Mouse (Mus musculus): Measurements from ENCODE around the gene Srebf1.
A peak's percentile ranks its signal among the peaks of the same experiment; 100 is the strongest.

The Srebf1 gene

DNA sequence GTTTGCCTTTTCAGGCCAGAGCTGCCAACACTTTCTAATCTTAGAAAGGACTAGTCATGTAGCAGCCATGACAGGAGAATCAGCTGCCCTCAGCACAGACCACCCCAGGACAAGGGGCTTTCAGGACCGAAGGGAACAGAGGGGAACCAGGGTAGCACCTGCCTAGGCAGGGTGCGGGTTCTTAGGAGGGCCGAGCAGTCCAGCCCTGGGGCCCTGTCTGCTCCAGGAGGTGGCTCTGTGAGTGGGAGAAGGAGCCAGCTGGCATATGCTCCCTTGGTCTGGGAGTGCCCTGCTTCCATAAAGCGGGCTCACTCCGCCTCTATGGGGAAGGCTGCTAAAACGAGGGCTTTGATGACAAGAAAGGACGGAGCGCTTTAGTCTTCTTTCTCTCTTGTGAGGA lies 10.9 kb upstream of the Srebf1 start:
- DNase-seq, result peak; percentile 70

GRCm38 (mm10) chr11:60232441-60233058 lies 10.2 kb upstream of the Srebf1 start:
- no peak for DNase-seq

DNA sequence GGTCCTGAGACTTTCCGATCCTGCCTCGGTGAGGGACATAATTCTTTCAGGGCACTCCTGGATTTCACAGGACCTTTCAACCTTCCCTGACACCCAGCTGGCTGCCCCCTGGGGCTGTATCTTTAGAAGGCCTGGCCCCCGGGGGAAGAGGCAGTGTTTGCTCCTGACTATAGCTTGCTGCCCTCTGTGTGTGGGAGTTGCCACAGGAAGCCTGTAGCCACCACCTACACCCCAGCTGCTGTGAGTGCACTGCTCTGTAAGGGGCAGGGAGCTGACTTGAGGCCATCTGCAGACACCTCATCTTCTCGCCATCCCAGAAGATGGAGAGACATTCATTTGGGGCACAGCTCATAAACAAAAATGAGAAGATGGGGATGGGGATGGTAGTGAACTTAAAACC lies 9.6 kb upstream of the Srebf1 start:
- DNase-seq, result no peak

DNA sequence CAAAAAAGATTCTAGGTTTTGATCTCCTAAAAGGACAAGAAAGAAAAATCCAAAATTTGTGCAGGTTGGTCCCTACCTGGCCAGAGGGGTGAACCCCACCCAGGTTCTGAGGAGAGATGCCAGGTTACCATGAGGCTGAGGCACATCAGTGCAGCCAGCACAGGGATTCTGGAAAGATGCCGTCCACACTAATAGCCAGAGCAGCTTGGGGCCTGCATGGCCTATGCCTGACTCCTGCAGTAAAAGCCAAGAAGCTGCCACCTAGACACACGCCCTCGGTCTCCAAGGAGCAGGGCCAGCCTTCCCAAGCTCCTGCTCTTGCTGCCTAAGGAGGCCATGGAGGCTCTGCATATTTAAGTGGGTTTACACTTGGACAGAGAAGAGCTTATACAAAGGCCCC lies 8.9 kb upstream of the Srebf1 start:
- DNase-seq, result no peak

DNA sequence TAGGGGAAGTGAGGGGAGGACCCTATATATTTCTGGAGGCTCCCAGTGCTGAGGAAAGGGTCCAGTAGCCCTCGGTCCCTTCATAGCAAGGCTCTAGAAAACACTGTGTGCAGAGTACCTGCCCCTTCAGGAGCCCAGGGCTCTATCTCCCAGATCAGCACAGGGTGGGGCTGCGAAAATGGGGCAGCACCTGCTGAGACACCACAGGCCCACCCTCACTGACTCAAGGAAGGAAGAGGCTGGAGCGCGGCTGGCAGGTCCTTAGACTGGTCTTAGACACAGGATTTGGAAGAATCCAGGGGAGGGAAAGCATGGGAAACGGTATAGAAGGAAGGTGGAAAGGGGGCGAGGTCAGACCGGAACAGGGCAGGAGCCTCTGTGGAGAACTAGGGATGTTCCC lies 8.1 kb upstream of the Srebf1 start:
- DNase-seq, result no peak

- DNase-seq, result no peak
These were observed 7.4 kb upstream of the Srebf1 start for GRCm38 (mm10) chr11:60229821-60230220.

DNA sequence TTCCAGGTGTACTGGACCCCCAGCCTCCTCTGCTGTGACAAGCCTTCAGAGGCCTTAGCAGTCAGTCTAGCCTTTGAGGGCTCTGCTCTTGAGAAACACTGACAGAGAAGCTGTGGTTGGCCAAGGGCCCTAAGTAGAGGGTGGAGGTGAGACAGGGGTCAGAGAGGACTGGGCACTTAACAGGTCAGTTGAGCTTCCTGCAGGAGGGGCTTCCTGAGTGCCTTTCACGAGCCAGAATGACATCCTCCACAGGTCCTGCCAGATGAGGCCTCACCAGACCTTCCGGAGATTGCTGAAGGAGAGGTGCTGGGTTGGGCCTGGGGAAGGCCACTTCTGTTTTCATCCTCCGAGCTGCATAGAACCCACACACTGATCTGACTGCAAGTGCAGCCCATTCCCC lies 6.1 kb upstream of the Srebf1 start:
- DNase-seq, result no peak

DNA sequence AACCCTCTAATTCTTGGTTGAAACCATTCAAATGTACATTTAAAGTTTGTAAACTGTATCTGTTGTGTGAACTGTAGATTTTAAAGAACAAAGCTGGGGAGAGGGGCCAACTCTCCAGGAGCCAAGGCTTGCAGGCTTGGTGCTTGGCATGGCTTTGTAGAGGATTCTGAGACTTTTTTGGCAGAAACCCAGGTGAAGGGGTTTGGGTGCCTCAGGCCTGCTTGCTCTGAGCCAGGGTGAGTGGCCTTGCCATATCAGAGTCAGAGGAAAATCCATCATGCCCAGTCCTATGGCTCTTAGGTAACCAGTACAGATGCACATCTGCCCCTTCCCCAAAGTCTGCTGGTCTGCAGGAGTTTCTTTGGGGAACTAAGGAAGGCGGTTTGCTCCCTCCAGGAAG lies 3.5 kb upstream of the Srebf1 start:
- no peak for DNase-seq

GRCm38 (mm10) chr11:60224676-60225075 lies 2.3 kb upstream of the Srebf1 start:
- no peak for DNase-seq

DNA sequence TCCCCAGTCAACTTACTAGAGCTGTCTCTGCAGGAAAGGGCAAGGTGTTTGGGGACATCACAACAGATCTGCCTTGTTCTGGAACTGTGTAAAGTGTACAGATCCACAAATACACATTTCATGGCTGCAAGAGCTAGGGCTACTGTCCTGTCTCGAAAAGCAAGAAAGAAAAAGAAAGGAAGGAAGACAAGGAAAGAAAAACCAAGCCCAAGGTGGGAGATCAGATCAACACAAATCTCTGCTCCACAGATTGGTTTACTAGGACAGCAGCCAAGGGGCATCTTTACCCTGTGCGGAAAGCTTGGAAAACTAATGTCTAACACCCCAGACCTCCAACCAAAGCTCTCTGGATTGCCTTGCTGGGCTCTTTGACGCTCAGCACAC lies 304 bp downstream of the Srebf1 start:
- DNase-seq, result no peak

DNA sequence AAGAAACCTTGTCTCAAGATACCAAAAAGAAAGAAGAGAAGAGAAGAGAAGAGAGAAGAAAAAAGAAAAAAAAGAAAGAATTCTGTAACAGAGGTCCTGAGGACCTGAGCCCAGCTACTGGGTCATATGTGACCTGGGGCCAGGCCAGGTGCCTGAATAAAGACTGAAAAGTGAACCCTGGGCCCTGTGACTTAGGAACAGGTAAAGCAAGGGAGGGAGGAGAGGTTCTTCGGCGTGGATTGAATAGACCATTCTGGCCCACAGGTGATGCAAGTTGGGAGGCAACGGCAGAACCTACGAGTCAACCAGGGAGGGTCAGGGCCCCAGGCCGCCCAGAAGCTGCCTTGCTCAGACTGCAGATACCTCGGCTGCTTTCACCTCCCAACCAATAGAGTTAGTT lies 956 bp downstream of the Srebf1 start:
- no peak for DNase-seq

DNA sequence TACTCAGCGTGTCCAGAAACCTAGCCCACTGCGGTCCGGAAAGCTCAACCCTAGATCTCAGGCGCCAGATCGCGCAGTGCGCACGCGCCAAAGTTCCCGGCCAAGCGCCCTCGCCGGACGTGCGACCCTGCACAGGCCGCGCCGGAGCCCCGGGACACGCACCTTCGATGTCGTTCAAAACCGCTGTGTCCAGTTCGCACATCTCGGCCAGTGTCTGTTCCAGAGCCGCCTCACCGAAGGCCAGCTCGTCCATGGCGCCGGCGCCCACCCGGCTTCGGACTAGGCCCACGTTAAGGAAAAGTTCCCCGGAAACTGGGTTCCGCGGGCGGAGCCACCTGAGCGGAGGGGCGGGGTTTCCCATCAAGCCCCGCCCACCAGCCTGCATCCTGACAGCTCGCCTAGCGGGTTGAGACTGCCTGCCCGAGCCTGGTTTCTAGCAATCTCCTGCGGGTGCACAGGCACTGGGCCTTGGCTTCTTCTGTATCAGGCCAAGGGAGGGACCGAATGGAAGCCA lies 2.0 kb downstream of the Srebf1 start:
- DNase-seq, result peak; percentile 83

- DNase-seq, result no peak
These were observed 2.8 kb downstream of the Srebf1 start for GRCm38 (mm10) chr11:60219609-60220008.

DNA sequence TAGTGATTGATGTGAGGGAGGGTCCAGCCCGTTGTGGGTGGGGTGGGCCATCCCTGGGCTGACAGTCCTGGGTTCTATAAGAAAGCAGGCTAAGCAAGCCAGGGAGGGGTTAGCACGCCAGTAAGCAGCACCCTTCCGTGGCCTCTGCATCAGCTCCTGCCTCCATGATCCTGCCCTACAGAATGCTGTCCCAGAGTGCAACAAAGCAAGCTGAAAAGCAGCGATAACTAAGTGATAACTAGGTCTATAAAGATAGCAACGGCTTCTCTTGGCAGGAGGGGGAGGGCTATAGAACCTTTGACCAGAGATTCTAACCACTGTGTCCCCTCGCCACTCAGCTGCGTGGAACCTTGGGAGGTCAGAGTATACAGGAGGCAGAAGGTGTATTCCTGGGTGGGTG lies 4.9 kb downstream of the Srebf1 start:
- DNase-seq, result no peak

GRCm38 (mm10) chr11:60216671-60217070 lies 5.7 kb downstream of the Srebf1 start:
- no peak for DNase-seq

GRCm38 (mm10) chr11:60213266-60213665 lies 9.1 kb downstream of the Srebf1 start:
- no peak for DNase-seq

DNA sequence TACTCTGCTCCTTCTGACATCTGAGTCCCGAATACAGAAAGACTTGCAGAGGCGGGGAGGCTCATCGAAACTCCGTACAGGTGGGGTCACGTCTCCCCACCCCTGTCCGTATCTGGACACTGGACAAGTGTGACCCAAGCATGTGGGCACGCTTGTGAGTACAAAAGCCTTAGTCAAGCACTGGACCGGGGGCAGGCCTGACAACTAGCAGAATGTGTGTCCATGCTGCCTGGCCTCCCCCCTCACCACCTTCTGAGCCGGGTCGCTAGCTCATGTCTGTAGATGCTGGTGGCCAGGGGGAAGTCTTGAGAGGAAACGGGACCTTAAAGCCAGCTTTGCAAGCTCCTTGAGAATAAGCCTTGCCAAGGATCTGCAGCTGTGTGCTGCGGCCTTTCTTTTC lies 10.6 kb downstream of the Srebf1 start:
- no peak for DNase-seq

- no peak for DNase-seq
These were observed 11.2 kb downstream of the Srebf1 start for GRCm38 (mm10) chr11:60211152-60211551.

DNA sequence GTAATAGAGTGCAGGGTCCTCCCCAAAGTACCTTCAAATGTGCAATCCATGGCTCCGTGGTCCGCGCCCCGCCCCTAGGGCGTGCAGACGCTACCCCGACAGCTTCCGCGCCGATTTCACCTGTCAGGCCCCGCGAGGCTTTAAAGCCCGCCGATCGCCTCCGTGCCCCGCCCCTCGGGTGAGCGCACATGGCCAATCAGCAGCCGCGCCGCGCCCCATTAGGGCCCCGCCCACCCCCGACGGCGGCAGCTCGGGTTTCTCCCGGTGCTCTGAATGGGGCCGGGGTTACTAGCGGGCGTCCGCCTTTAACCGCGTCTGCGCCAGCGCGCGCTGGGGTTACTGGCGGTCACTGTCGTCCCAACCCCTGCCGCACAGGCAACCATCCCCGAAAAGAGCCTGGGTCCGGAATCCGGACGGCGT lies 12.1 kb downstream of the Srebf1 start:
- peak; percentile 73 for DNase-seq

GRCm38 (mm10) chr11:60209933-60210249 lies 12.5 kb downstream of the Srebf1 start:
- no peak for DNase-seq

DNA sequence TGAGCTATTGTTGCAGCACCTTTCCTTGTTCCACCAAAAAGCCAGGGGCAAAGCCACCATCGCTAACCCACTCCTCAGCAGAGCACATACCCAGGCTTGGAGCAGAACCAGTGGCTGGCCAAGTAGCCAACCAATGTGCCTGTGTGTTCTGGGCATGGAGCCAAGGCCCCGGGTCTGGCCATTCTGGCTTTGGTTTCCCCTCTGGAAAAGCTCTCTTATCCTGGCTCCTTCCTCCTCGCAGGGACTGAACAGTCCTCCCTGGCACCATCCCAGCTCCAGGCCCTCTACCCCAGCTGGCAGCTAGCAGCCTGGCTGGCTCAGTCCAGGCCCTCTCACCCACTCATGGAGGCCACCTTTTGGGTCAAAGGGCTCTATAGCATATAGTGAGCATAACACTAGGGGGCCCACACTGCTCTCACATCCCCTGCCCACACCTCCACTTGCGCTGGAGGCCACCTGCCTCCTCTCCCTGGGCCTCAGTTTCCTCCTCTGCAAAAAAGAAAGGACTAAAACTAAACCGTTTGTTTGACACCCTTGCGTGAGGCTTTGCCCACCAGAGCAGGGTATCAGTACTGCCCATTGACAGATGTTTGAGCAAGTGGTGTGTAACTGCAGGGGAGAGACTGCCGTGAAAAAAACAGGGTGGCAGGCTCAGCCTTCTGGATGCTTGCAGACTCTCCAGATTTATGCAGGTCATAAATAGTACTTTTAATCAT lies 13.0 kb downstream of the Srebf1 start:
- DNase-seq, result peak; percentile 85

GRCm38 (mm10) chr11:60208712-60209111 lies 13.7 kb downstream of the Srebf1 start:
- no peak for DNase-seq

DNA sequence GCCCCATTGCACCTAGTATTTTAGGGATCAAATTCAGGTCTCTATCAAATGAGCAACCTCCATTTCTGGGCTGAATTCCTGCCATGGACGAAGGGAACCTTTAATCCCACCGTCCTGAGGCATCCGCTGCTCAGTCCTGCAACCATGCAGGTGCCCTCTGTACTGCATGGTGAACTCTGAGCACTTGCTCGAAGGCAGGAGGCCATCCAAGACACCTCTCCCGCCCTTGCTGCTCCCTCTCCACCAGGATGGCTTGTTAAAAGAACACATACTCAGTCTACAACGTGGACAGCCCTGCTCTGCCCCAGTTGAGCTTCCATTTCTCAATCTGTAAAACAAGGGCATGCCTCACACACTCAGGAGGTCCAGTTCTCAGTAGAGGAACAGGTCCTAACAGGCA lies 14.2 kb downstream of the Srebf1 start:
- DNase-seq, result no peak

DNA sequence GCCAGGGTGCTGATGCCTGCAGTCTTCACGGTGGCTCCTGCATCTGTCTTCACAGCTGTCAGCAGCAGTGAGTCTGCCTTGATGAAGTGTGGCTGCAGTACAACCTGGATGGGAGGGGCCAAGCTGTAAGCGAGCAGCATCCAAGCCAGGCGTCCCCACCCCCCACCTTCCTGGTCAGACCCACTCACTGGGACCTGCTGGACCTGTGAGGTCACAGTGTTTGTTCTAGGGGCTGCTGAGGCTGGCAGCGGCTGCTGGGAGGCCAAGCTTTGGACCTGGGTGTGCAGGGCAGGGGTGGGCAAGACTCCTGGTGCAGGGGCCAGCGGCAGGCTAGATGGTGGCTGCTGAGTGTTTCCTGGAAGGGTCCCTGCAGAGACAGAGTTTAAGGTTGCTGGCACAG lies 16.2 kb downstream of the Srebf1 start:
- DNase-seq, result no peak

- no peak for DNase-seq
These were observed 17.4 kb downstream of the Srebf1 start for GRCm38 (mm10) chr11:60205026-60205425.
